Mouse (Mus musculus) heart, postnatal 10 days (tissue): ENCODE measurements around the gene Wap. TPM values are rescaled to one million over a fixed set of nuclear protein-coding genes. Genes with fewer than 3 reads are reported as not detected.

ENCODE experiments used
- DNase-seq, 2 experiments: peaks; one replicate each; pipeline ENCODE4 v3.0.0; 2021
- intact Hi-C: fragments of 180-260 bp; cut with DNase I; formaldehyde crosslinking; loops from one replicate; pipeline ENCODE4 v1.15.1; 2025
- total RNA-seq, 2 experiments: library from RNA; stranded (reverse); gene quantifications; 2 replicates each; pipeline ENCODE4 v1.2.3; 2021

Wap gene
- total RNA-seq, 2 experiments from 2014 or later, result not detected

DNA sequence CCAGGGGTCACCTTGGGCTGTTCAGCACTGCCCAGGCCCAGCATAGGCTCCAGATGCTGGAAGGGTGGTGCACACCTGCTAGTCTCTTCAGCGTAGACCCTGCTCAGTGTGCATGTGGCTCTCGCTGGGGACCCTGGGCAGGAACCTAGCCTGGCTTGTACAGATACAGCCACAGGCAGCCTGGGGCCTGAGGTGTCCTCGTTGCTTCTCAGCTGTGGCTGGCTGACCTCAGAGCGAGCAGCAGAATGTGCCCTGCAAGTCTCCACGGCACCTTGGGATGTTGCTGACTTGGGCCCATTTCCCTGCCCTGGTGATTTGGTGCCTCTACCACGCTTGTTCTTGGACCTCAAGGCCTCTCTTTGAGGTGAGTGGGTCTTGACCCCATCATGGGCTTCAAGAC, 38.6 kb downstream of the Wap start:
- intact Hi-C loops, result no loop called here
- DNase-seq, result no peak

DNA sequence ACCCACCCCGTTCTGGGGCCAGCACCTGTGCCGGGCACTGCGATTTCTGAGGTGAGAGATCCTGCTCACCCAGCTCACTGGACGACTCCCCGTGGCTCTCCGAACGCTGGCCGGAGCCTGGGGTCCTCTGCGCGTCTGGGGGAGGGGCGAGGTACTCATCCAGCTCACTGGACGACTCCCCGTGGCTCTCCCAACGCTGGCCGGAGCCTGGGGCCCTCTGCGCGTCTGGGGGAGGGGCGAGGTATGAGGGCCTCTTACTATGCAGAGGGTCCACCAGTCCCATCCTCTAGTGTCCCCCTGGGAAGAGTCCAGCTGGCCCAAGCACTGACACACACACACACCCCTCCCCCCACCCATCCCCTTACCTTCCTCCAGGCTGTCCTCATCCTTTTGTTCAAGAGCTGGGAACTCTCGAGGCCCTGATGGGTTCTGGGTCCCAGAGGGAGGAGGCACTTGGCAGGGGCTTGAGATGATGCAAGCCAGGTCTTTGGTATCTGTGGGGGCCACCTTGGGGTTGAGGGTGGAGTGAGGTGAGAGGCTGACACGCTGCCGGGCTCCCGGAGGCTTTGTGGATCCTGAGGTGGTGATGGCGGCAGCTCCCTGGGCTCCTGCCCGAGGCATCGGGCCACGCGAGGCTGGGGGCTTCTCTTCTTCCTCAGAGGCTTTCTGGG, 39.3 kb downstream of the Wap start:
- intact Hi-C loops, result no loop called here
- no peak for DNase-seq

DNA sequence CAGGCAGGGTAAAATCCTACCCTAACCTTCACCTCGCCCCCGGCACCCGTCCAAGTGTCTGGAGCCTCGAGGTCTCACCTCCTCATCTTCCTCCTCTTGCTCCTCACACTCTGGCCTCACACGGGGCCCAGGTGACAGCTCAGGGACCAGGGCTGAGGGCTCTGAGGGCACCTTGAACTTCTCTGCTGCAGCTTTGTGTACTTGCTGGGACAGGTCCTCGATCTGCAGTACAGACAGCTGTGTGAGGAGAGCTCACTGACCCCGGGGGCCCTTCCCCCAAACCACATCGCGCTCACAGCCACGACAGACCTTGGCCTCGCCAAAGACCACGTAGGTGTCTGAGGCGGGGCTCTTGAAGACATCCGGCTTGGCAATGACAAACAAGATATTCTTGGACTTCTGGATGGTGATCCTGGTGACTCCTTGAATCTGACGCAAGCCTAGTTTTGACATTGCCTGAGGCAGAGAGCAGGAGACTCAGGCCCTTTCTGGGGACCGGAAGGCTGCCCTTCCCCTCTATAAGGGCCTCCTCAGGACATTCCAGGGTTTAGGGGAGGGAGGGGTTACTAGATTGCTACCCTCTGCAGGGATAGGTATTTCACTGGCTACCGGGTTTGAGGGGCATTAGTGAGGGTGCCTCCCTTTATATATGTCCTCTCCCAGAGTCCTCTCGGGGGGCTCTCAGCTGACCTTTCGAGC, 40.1 kb downstream of the Wap start:
- no peak for DNase-seq
- intact Hi-C loops, result no loop called here

DNA sequence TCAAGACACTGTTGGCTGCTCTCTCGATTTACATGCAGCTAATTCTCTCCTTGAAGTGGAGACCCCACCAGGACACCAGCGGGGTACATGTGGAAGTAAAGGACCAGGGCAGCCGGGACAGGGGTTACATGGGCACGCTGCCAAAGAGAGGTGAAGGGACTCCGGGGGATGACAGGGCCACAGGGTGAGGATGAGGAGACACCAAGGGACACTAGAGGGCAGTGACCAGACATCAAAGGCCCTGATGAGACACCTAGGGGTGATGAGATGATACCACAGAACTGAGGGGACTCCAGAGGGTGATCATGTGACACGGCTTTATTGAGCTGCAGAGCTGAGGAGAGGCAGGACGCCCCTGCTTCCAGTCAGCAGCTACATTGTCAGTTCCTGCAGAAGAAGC, 40.9 kb downstream of the Wap start:
- no peak for DNase-seq
- intact Hi-C loops, result no loop called here

DNA sequence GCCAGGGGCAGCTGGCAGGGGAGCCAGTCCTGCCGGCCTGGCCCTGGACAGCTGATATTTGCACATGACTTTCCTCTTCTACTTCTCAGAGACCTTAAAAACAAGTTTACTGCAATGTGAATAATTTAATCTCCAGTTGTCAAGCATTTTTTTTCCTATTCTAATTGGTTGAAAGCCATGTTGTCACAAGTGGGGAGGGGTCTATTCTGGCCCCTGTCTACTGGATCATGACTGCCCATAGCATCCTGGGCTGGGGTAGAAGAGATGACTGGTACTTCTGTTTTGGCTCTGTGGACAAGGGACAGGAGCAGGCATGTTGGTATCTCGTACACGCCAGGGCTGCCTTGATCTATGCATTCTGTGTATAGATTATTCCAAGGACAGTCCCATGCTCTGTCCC, 41.8 kb downstream of the Wap start:
- no peak for DNase-seq
- intact Hi-C loops, result no loop called here

DNA sequence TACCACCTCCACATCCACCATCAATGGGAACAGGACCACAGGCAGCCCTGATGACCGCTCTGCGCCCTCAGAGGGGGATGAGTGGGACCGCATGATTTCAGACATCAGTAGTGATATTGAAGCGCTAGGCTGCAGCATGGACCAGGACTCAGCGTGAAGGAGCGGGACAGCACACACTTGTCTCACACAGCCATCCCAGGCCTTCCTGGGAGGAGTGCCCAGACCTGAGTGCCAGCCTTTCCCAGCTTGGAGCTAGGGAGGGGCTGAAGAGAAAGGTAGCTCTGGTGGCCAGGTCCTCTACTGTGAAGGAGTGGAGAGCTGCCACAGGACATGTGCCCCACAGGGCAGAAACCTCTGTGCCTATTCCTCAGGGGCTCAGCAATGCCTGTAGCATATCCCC, 42.2 kb downstream of the Wap start:
- intact Hi-C loops, result no loop called here
- DNase-seq, result no peak

DNA sequence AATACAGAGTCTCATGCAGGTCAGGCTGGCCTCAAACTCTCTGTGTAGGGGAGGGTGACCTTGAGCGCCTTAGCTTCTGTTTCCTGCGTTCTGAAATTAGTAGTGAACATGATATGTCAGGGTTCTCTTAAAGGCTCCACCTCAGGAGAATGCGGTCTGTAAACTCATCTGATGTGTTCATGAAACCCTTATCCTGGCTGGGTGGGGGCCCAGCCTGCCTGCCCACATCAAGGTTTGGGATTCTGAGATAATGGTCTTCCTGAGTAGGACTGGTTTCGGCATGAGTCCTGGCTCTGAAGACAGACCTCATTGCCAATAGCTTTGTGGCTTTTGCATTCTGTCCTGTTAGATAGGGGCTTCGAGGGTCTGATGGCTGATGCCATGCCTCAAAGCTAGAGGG, 43.1 kb downstream of the Wap start:
- no peak for DNase-seq
- intact Hi-C loops, result no loop called here

DNA sequence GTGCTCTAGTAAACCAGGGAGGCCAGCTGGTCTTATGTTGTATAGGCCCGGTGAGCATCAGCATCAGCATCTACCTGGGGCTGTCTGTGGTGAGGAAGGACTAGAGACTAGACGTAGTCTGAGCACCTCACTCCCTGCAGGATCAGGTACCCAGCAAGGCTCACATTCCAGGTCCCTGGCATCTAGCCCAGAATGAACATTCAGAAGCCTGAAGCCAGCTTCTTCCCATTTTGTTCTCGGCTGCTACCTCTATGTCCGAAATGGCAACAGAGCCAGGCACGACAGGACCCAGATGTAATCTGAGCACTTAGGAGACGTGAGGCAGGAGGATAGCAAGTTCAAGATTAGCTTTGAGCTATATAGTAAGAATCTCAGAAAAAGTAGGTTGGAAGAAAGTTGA, 43.6 kb downstream of the Wap start:
- DNase-seq, result no peak
- intact Hi-C loops, result no loop called here

DNA sequence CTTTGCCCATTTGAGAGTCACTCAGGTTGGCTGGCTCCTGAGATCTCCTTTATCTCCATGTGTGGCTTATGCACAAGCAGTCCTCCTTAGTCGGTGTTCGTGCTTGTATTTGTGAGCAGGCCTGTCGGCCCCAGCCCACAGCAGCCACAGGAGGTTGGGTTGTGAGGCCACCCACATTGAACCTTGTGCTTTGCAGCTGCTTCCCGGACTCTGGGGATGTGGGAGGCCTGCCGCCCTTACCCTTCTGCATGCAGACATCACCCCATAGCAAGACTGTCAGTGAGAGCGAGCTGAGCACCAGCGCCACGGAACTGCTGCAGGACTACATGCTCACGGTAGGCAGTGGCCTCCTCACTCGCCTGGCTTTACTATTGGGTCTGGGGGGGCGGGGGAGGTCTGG, 45.0 kb downstream of the Wap start:
- intact Hi-C loops, result no loop called here
- no peak for DNase-seq

DNA sequence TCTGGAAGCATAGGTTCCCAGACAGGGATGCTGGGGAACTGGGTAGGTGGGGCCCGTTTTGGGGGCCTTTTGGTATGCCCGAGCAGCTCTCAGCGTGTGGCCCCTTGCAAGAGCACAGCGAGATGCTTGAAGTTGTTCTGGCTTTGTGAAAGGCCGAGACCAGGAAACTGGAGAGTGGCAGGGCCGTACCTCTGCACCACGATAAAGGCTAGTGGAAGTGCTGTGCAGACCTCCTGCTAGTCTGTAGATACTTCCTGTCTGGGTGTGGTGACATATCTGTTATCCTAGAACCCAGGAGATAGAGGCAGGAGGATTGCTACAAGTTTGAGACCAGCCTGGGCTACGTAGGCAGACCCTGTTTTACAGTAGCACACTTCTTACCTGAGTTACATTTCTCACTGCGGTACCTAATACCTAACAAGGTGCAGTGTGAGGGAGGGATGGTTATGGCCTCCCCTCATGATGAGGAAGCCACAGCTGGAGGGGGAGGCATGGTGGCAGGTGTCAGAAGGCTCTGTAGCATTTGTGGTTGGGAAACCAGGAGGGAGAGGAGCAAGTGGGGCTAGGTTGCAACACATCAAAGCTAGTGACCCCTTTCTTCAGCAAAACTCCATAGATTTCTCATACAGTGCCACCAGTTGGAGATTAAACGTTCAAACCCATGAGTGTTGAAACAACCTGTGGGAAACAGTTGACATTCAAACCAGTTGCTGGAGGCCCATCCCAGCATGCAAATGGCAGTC, 47.3 kb downstream of the Wap start:
- intact Hi-C loops, result no loop called here

DNA sequence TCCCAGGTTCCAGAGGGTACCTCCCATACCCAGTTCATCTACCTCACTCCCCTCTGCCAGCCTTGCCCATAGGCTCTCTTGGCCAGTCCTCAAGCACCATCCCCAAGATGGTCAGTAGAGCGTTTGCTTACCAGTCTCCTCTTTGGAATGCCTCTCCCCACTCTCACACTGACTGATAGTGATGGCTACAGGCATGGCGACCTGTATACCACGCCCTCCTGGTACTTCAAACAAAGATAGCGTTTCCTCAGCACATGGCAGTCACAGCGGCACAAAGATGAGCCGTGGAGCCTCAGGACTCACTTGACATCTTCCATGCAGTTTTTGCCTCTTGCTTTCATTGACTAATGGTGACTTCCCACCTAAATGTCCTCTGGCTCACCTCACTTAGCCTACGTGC, 48.6 kb downstream of the Wap start:
- DNase-seq, result no peak
- intact Hi-C loops, result no loop called here

More for the DNA sequence above, 47.3 kb downstream of the Wap start:
- DNase-seq, result no peak

DNA sequence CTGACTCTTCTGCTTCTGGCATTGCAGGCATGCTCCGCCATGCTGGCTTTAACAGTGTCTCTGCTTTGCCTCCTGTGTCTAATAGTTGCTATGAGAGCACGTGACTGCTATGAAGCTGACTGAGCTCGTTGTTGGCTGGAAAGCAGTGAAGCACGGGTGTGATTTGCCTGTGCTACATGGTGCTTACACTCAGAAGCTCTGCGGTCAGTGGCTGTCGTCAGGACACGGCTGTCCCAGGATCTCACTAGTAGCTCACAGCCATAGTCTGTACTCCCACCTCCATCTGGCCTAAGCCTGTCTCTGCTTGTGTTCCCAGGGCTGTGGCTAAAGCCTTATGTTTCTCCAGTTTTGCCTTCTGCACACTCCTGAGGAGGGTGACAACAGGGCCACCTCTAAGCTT, 50.1 kb downstream of the Wap start:
- DNase-seq, result no peak
- intact Hi-C loops, result no loop called here

DNA sequence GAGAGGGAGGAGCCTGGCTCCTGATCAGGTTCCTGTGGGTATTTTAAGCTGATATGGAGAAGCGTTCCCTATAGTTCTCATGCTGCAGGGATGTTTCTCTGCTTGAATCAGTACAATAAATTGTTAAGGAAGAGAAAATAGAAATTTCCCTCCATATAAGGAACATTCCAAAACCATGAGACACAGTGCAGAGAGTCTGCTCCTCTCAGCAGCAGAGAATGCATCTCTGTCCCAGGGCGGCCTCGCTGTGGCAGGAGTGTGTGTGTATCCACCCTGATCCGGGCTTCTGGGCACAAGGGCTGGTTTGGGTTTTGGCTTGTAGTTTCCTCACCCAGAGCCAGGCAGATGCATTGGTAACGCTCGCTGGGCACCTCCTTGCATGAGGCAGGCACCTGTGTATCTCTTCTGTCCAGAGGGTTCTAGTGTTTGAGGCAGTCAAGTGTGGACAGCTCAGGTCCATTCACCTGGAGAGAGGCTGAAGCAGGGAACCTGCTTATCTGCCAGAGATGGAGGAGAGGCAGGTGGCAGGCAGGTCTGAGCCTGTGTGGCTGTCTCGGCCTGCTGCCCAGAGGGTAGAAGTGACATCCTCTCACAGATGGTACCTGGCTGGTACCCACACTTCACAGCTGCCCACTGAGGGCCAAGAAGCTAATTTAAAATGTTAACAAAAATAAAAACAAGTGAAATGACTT, 51.0 kb downstream of the Wap start:
- DNase-seq, result no peak
- intact Hi-C loops, result no loop called here

DNA sequence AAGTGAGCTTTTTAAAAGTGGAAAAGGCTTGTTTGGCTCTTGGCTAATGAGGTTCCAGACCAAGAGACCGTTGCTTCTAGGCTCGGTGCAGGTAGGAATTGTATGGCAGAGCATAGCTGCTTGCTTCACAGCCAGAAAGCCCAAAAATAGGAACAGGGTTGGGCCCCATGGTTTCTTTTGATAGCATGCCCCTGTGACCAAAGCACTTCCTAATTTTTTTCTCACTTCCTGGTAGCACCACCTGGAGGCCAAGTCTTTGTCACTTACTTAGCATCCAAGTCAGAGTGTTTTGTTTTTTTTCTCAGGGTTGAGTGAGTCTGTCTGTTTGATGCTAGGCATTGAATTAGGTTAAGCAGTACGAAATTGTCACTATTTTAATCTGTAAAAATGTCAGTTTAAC, 51.8 kb downstream of the Wap start:
- intact Hi-C loops, result no loop called here
- peak in 1 of 2 experiments; percentile 42 for DNase-seq

DNA sequence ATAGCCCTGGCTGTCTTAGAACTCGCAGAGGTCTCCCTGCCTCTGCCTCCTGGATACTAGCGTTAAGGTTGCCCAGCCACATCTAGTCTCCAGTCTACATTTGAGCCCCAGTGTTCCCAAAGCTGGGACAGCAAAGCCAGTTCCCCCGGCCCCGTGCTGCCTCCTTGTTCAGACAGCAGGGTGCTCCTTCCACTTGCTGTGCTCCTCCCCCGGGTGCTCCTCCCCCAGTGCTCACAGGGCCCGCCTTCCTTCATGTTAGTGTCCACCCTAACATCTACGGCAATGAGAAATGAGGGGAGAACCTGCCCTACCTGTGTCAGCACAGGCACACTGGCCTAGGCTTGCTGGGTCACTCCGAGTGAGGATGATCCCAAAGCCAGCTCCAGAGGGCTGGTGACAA, 52.7 kb downstream of the Wap start:
- DNase-seq, result no peak
- intact Hi-C loops, result no loop called here

Other genes starting within 250 kb of the Wap start
- 10 to 100 TPM; 43.2 to 44.3 TPM for gene Zmiz2, start 249.6 kb downstream of the Wap start, total RNA-seq
- 100 to 1,000 TPM; 943 to 992 TPM for gene Ppia, start 223.2 kb downstream of the Wap start, total RNA-seq
- 10 to 100 TPM; 73.1 to 82.9 TPM for gene H2afv, start 194.2 kb downstream of the Wap start, total RNA-seq
- gene Purb, start 162.7 kb downstream of the Wap start, total RNA-seq, result 10 to 100 TPM; 70.5 to 74.0 TPM
- 1 to 10 TPM; 1.4 to 1.6 TPM for gene Myo1g, start 117.7 kb downstream of the Wap start, total RNA-seq
- 10 to 100 TPM; 28.3 to 29.6 TPM for gene Ccm2, start 91.8 kb downstream of the Wap start, total RNA-seq
- 1 to 10 TPM in 1 of 2 experiments, under 1 TPM in 1; 0.60 to 1.1 TPM for gene Nacad, start 32.6 kb downstream of the Wap start, total RNA-seq
- 100 to 1,000 TPM; 103 to 106 TPM for gene Tbrg4, start 12.6 kb downstream of the Wap start, total RNA-seq
- gene Ramp3, start 19.9 kb upstream of the Wap start, total RNA-seq, result 1 to 10 TPM; 4.7 to 5.4 TPM
- not detected for gene Gm11983, start 199.0 kb upstream of the Wap start, total RNA-seq